Mouse (Mus musculus) midbrain, postnatal 0 days (tissue): ENCODE data around the gene Tpcn2. TPM values are rescaled to one million over a fixed set of nuclear protein-coding genes. Genes with fewer than 3 reads are reported as not detected.

ENCODE experiments used
- ATAC-seq: fragments of 200-750 bp; cut with Nextera tagmentation; 2 replicates; pipeline ENCODE4 v1.8.0; 2017; ENCODE audit warnings: moderate number of reproducible peaks, mild to moderate bottlenecking, moderate TSS enrichment, moderate library complexity; ENCODE audit not compliant: low FRiP score
- DNase-seq: peaks from one replicate; pipeline ENCODE4 v3.0.0-alpha.2; 2015; ENCODE audit warnings: low spot score
- H3K27ac ChIP-seq: fragments of 300-500 bp; sonication (generic); 2 replicates; pipeline ENCODE4 v1.5.1; 2014; ENCODE audit warnings: low read depth, mild to moderate bottlenecking, low read length, mixed read lengths
- H3K27me3 ChIP-seq: fragments of 300-500 bp; sonication (generic); 2 replicates; pipeline ENCODE4 v1.6.1; 2014; ENCODE audit warnings: low read length, control low read depth, mixed read lengths; ENCODE audit not compliant: insufficient read depth
- H3K36me3 ChIP-seq: fragments of 300-500 bp; sonication (generic); 2 replicates; pipeline ENCODE4 v1.6.1; 2014; ENCODE audit warnings: low read length, control low read depth, mixed read lengths; ENCODE audit not compliant: insufficient read depth
- H3K4me1 ChIP-seq: fragments of 300-500 bp; sonication (generic); 2 replicates; pipeline ENCODE4 v1.6.1; 2014; ENCODE audit warnings: mild to moderate bottlenecking, control low read depth, antibody characterized with exemption, low read length, mixed read lengths; ENCODE audit not compliant: insufficient read depth
- H3K4me2 ChIP-seq: fragments of 300-500 bp; sonication (generic); 2 replicates; pipeline ENCODE4 v1.6.1; 2014; ENCODE audit warnings: low read depth, mild to moderate bottlenecking, low read length, mixed read lengths; ENCODE audit not compliant: poor library complexity, severe bottlenecking
- H3K4me3 ChIP-seq: fragments of 300-500 bp; sonication (generic); 2 replicates; pipeline ENCODE4 v1.5.1; 2014; ENCODE audit warnings: low read depth, mild to moderate bottlenecking, low read length, moderate library complexity
- H3K9ac ChIP-seq: fragments of 300-500 bp; sonication (generic); replicated peaks from 2 replicates; pipeline ENCODE4 v1.6.1; 2014; ENCODE audit warnings: mild to moderate bottlenecking, low read length, moderate library complexity, mixed read lengths; ENCODE audit not compliant: poor library complexity, severe bottlenecking
- H3K9me3 ChIP-seq: fragments of 300-500 bp; sonication (generic); 2 replicates; pipeline ENCODE4 v1.6.1; 2016; ENCODE audit warnings: low read length, control low read depth
- CTCF ChIP-seq: IDR thresholded peaks from 2 replicates; pipeline ENCODE4 v1.5.1; 2016; ENCODE audit warnings: antibody characterized with exemption, mild to moderate bottlenecking
- WGBS: fragments of 180-500 bp; shearing (Covaris S2); extraction: QIAGEN DNeasy Blood & Tissue Kit; methylation state at CpG from one replicate; pipeline ENCODE4 v1.1.7; 2014; 5-methylcytosine and 5-hydroxymethylcytosine counted together
- polyA plus RNA-seq: library from polyadenylated mRNA; unstranded; fragments of >200 nt; fragmentation: Nextera tagmentation; extraction: Ambion mirVana; gene quantifications from 2 replicates; pipeline ENCODE4 v1.2.1, GENCODE M21; 2015
- total RNA-seq: library from RNA; depleted of rRNA; stranded (reverse); fragments of >200 nt; gene quantifications from 2 replicates; pipeline ENCODE4 v1.2.3, GENCODE M21; 2014

The Tpcn2 gene
- total and polyA plus RNA-seq, 2 experiments from 2014 or later: 1.5 to 2.8 TPM

- Histone ChIP-seq H3K27ac (no peak overlapping the region), H3K27me3 (no peaks in the 10 kb centered on the region), H3K4me2 (no peak overlapping the region), H3K4me1 (no peaks in the 10 kb centered on the region), H3K9ac (no peak overlapping the region), H3K36me3 (no peaks in the 10 kb centered on the region), H3K9me3 (no peaks in the 10 kb centered on the region), H3K4me3 (no peak overlapping the region)
- ATAC-seq (no peak), DNase-seq (no peak)
- no peak for TF ChIP-seq CTCF
- WGBS: 68% methylated on average over 2 of the region's 2 CpGs
Observed at GRCm38 (mm10) chr7:145292726-145293125, 8.9 kb upstream of the Tpcn2 start.

DNA sequence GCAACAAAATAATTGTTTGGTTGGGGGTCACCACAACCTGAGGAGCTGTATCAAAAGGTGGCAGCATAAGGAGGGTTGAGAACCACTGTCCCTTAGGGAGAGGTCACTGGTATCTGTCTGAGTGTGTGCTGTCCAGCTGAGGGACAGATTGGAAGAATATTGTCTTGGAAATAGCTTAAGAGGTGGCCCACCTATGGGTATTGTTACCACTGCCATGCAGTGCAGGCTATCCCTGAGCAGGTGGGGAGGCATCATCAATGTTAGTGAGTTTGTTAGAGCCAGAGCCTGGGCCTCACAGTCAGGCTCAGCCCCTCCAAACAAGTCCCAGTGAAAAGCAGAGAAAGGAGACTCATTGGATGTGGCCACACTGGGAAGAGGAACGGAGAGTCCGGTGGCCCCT, 8.0 kb upstream of the Tpcn2 start:
- no peaks in the 10 kb centered on the region for H3K9me3 ChIP-seq
- no peak overlapping the region for H3K27ac ChIP-seq
- no peak overlapping the region for H3K9ac ChIP-seq
- no peaks in the 10 kb centered on the region for H3K27me3 ChIP-seq
- DNase-seq: no peak
- H3K4me1 ChIP-seq: no peaks in the 10 kb centered on the region
- no peaks in the 10 kb centered on the region for H3K36me3 ChIP-seq
- no peak overlapping the region for H3K4me3 ChIP-seq
- WGBS: 91% methylated on average over 2 of the region's 2 CpGs
- TF ChIP-seq CTCF: no peak
- no peak for ATAC-seq
- no peak overlapping the region for H3K4me2 ChIP-seq

- Histone ChIP-seq H3K4me1 (no peaks in the 10 kb centered on the region), H3K9ac (no peak overlapping the region), H3K27ac (no peak overlapping the region), H3K4me3 (no peak overlapping the region), H3K27me3 (no peaks in the 10 kb centered on the region), H3K36me3 (no peaks in the 10 kb centered on the region), H3K4me2 (no peak overlapping the region), H3K9me3 (no peaks in the 10 kb centered on the region)
- TF ChIP-seq CTCF: peak; percentile 51
- 21% methylated on average over 5 of the region's 5 CpGs for WGBS
- peak; percentile 52 for DNase-seq
- no peak for ATAC-seq
Observed at GRCm38 (mm10) chr7:145289302-145289701, 5.5 kb upstream of the Tpcn2 start.

DNA sequence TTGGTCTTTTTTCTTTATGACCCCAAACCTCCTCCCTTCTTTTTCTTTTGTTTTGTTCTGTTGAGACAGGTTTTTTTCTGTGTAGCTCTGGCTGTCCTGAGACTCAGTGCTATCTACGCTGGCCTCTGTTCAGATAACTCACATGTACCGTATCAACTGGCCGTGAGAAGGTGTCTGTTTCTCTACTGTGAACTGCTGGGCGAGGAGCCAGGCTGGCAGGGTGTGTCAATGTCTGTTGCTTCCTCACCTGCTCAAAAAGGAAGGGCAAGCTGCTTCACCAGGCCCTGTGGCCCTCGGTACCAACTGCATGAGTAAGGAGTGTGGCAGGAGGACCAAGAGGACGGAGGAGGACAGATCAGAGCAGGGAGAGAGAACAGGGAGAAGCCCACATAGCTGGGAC, 3.6 kb upstream of the Tpcn2 start:
- no peak overlapping the region for H3K27ac ChIP-seq
- WGBS: 86% methylated on average over 6 of the region's 6 CpGs
- TF ChIP-seq CTCF: no peak
- H3K36me3 ChIP-seq: no peaks in the 10 kb centered on the region
- no peak overlapping the region for H3K4me3 ChIP-seq
- H3K9me3 ChIP-seq: no peaks in the 10 kb centered on the region
- H3K9ac ChIP-seq: no peak overlapping the region
- no peak for DNase-seq
- ATAC-seq: no peak
- no peak overlapping the region for H3K4me2 ChIP-seq
- H3K4me1 ChIP-seq: no peaks in the 10 kb centered on the region
- no peaks in the 10 kb centered on the region for H3K27me3 ChIP-seq

DNA sequence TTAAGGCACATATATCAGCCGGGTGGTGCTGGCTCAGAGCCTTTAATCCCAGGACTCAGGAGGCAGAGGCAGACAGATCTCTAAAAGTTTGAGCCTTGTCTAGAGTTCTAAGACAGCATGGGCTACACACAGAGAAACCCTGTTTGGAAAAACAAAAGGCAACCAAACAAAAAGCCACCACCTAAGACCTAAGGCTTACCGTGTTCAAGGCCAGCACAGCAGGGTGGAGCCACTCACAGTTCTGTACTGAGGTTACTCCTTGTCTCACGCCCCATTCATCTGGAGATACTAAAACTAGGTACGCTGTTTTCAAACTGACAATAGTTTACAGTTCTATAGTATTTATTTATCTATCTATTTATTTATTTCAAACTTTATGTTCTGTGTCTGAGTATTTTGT, 1.7 kb upstream of the Tpcn2 start:
- Histone ChIP-seq H3K9ac (no peak overlapping the region), H3K36me3 (no peaks in the 10 kb centered on the region), H3K4me1 (no peaks in the 10 kb centered on the region), H3K27me3 (no peaks in the 10 kb centered on the region), H3K4me3 (no peak overlapping the region), H3K27ac (no peak overlapping the region), H3K4me2 (no peak overlapping the region), H3K9me3 (no peaks in the 10 kb centered on the region)
- DNase-seq (no peak), ATAC-seq (no peak)
- WGBS: 77% methylated on average over 4 of the region's 4 CpGs
- no peak for TF ChIP-seq CTCF

DNA sequence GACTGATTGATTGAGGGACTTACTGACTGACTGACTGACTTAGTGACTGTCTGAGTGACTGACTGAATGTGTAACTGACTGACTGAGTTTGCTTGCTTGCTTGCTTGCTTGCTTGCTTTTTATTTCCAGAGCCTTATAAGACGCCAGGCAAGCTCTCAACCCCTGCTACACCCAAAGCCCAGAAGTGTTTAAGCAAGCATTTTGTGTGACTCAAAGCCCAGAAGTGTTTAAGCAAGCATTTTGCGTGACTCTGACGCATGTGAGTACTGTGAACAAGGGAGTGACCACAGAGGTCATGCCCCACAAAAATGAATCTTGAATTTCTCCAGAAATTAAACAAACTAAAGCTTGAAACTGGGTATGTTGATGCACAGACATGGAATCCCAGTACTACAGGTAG, 482 bp upstream of the Tpcn2 start:
- 55% methylated on average over 3 of the region's 3 CpGs for WGBS
- H3K9ac ChIP-seq: no peak overlapping the region
- ATAC-seq (no peak), DNase-seq (no peak)
- no peak overlapping the region for H3K27ac ChIP-seq
- peak overlapping the region; percentile 39; the same call in 1 of the 2 replicates for H3K4me3 ChIP-seq
- H3K27me3 ChIP-seq: no peaks in the 10 kb centered on the region
- no peaks in the 10 kb centered on the region for H3K4me1 ChIP-seq
- no peaks in the 10 kb centered on the region for H3K9me3 ChIP-seq
- no peak for TF ChIP-seq CTCF
- no peaks in the 10 kb centered on the region for H3K36me3 ChIP-seq
- peak overlapping the region; percentile 73 for H3K4me2 ChIP-seq
